Mouse (Mus musculus): Measurements from ENCODE around the gene Ndufb8. TPM values are rescaled to one million over a fixed set of nuclear protein-coding genes. Genes with fewer than 3 reads are reported as not detected.

Gene Ndufb8
- total RNA-seq, 1 experiment from 2014 or later = 227 TPM

- no peak for ATAC-seq (replicated peaks in 1 of 2; ENCODE audit: insufficient read depth in 1 of 2, low FRiP score in 2 of 2, low TSS enrichment in 1 of 2, low read depth in 1 of 2, poor library complexity in 2 of 2, severe bottlenecking in 2 of 2)
Measured at GRCm38 (mm10) chr19:44502741-44503140, 52.5 kb downstream of the Ndufb8 start.

DNA sequence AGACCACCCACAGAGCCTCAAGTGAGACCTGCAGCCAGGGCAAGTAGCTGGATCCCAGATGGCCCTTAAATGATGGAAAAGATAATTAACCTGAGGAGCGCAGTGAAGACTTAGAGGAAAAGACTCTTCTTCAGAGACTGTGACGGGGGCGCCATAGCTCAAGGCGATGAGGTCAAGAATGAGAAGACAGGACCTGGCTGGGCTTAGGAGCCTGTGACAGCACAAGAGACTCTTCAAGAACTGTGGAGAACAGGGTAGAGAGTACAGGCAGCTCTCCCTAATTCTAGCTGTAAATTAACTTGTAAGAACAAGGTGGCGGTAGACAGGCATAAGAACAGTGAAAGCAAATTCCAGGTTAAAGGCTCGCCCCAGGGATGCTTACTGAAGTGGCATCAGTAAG, 53.3 kb downstream of the Ndufb8 start:
- no peak for ATAC-seq (replicated peaks in 1 of 2; ENCODE audit: insufficient read depth in 1 of 2, low FRiP score in 2 of 2, low TSS enrichment in 1 of 2, low read depth in 1 of 2, poor library complexity in 2 of 2, severe bottlenecking in 2 of 2)

DNA sequence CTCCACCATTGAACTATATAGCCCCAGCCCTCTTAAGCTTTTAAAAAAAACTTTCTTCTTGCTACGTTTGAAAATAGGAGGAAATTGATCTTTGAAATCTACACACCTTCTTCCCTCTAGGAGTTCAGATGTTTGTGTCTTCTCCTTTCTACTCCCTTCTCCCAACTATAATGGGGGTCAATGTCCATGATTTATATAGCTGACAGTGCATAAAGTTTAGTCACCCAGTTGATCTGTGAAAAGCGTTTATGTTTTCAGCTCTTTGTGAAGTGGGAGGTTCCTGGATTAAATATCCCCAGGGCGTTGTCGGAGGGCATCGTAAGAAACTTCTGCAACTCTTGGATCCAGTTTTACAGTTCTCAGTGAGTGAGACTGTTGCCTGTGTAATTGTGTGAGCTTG, 55.0 kb downstream of the Ndufb8 start:
- no peak for ATAC-seq (replicated peaks in 1 of 2; ENCODE audit: insufficient read depth in 1 of 2, low FRiP score in 2 of 2, low TSS enrichment in 1 of 2, low read depth in 1 of 2, poor library complexity in 2 of 2, severe bottlenecking in 2 of 2)

DNA sequence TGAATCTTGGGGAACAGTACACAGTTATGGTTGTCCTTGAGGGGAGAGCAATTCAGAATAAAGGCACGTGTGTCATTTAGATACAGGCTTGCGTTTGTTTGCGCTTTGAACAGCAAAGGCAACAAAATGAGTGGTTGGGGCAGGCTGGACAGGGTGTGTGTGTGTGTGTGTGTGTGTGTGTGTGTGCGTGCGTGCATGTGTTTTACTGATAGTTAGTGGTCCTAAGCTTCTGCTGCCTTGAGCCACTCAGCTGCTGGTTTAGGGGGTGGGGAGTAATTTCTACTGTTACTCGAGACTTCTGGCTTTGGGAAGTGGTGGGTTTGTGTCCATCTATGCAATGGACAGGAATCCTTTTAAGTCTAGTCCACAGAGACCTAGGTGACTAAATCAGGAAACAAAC, 56.3 kb downstream of the Ndufb8 start:
- no peak for ATAC-seq (replicated peaks in 1 of 2; ENCODE audit: insufficient read depth in 1 of 2, low FRiP score in 2 of 2, low TSS enrichment in 1 of 2, low read depth in 1 of 2, poor library complexity in 2 of 2, severe bottlenecking in 2 of 2)

Other genes starting within 250 kb of the Ndufb8 start
- 0.05 and 0.31 TPM in 2 replicates for gene Scd4, start 222.3 kb downstream of the Ndufb8 start, total RNA-seq (2017)
- 0.44 and 2.0 TPM in 2 replicates for gene Scd1, start 147.6 kb downstream of the Ndufb8 start, total RNA-seq (2017)
- gene Wnt8b, start 62.0 kb downstream of the Ndufb8 start, total RNA-seq (2017) = not detected in 2 replicates
- gene Sec31b, start 9.6 kb downstream of the Ndufb8 start, total RNA-seq (2017) = 0.88 and 1.6 TPM in 2 replicates
- gene Gm20538, start 2.6 kb downstream of the Ndufb8 start, total RNA-seq (2017) = not detected in 2 replicates
- gene Hif1an, start 7.4 kb upstream of the Ndufb8 start, total RNA-seq (2017) = 14.6 and 17.6 TPM in 2 replicates
- not detected in 2 replicates for gene Pax2, start 200.6 kb upstream of the Ndufb8 start, total RNA-seq (2017)